Mouse (Mus musculus): ENCODE data around the gene Nme7.

GRCm38 (mm10) chr1:164451346-164451745, 147.4 kb downstream of the Nme7 start:
- no peak for TF ChIP-seq CTCF (IDR thresholded peaks at IDR 0.05; ENCODE audit: low read depth)
- TF ChIP-seq EP300 (optimal IDR thresholded peaks at IDR 0.05): no peak
